Mouse (Mus musculus) heart, adult 2 months (tissue): ENCODE data around the gene Srgap2.

Source experiments
- CTCF ChIP-seq: fragments of 200-600 bp; IDR thresholded peaks from 2 replicates; pipeline ENCODE4 v1.8.1; 2022; ENCODE audit warnings: antibody characterized with exemption, mild to moderate bottlenecking, moderate library complexity
- EP300 ChIP-seq: fragments of 200-500 bp; IDR thresholded peaks from 2 replicates; pipeline ENCODE4 v1.6.1; 2011; ENCODE audit warnings: low read depth, low read length, control low read depth; ENCODE audit not compliant: insufficient read depth
- POLR2A ChIP-seq: fragments of 200-500 bp; IDR thresholded peaks from 2 replicates; pipeline ENCODE4 v1.6.1; 2011; ENCODE audit warnings: mild to moderate bottlenecking, low read depth, low read length, control low read depth; ENCODE audit not compliant: insufficient read depth

- no peak for TF ChIP-seq CTCF
- no peak for TF ChIP-seq POLR2A
- TF ChIP-seq EP300 = no peak
Observed at GRCm38 (mm10) chr1:131423061-131423460, 104.1 kb downstream of the Srgap2 start.
